Mouse (Mus musculus): ENCODE results near the gene Dennd5b. TPM values are rescaled to one million over a fixed set of nuclear protein-coding genes. Genes with fewer than 3 reads are reported as not detected.

The Dennd5b gene
- polyA plus RNA-seq, 1 experiment from 2014 or later = 11.3 TPM

DNA sequence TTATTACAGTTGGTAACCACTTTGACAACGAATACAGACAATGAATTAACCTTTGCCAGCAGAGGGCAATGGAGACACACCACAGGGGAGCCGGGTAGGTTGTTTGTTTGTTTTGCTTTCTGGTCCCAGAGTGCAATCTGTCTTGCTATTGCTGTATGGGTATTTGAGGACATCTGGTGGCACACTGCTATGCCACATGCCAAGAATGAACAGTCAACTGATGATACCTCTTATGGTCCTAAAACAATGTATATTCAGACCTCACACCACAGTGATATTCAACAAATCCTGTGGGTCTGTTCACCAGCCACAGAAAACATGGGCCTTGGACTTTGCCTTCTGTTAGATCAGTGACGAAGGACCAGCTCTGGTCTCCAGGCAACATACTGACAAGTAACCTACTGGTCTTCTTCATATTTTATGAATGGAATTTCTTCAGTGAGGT, 43.5 kb downstream of the Dennd5b start:
- no peaks in the 10 kb centered on the region for H3K4me1 ChIP-seq (ENCODE audit: control insufficient read depth in 2 of 2, insufficient read depth in 2 of 2, low read length in 2 of 2)
- H3K9ac ChIP-seq (ENCODE audit: low read length) = no peak overlapping the region
- H3K9me3 ChIP-seq (ENCODE audit: control insufficient read depth, low read length) = no peaks in the 10 kb centered on the region
- H3K27me3 ChIP-seq (ENCODE audit: control insufficient read depth, insufficient read depth, low read length) = no peaks in the 10 kb centered on the region
- 30% methylated on average over 3 of the region's 3 CpGs for WGBS
- H3K27ac ChIP-seq (replicated peaks in 1 of 2; ENCODE audit: control insufficient read depth in 1 of 2, insufficient read depth in 1 of 2, low read depth in 2 of 2, low read length in 2 of 2) = no peak overlapping the region
- no peak overlapping the region for H3K4me3 ChIP-seq (ENCODE audit: control insufficient read depth in 1 of 2, insufficient read depth in 1 of 2, low read depth in 1 of 2, low read length in 2 of 2)
- no peak for ATAC-seq (ENCODE audit: insufficient number of reproducible peaks, insufficient read depth, low FRiP score, low read depth)
- H3K36me3 ChIP-seq (ENCODE audit: control insufficient read depth, insufficient read depth, low read length) = peaks cover 11% of the 10 kb centered on the region; the same call in 1 of the 2 replicates
- H3K4me2 ChIP-seq (ENCODE audit: low read length) = no peak overlapping the region

- ATAC-seq (ENCODE audit: insufficient number of reproducible peaks, insufficient read depth, low FRiP score, low read depth) = no peak
- no peak overlapping the region for H3K4me2 ChIP-seq (ENCODE audit: low read length)
- no peak overlapping the region for H3K9ac ChIP-seq (ENCODE audit: low read length)
- peaks cover 7% of the 10 kb centered on the region; the same call in 1 of the 2 replicates for H3K36me3 ChIP-seq (ENCODE audit: control insufficient read depth, insufficient read depth, low read length)
- H3K4me1 ChIP-seq (ENCODE audit: control insufficient read depth in 2 of 2, insufficient read depth in 2 of 2, low read length in 2 of 2) = no peaks in the 10 kb centered on the region
- no peaks in the 10 kb centered on the region for H3K27me3 ChIP-seq (ENCODE audit: control insufficient read depth, insufficient read depth, low read length)
- 65% methylated on average over 2 of the region's 2 CpGs for WGBS
- H3K4me3 ChIP-seq (ENCODE audit: control insufficient read depth in 1 of 2, insufficient read depth in 1 of 2, low read depth in 1 of 2, low read length in 2 of 2) = no peak overlapping the region
- H3K9me3 ChIP-seq (ENCODE audit: control insufficient read depth, low read length) = no peaks in the 10 kb centered on the region
- no peak overlapping the region for H3K27ac ChIP-seq (replicated peaks in 1 of 2; ENCODE audit: control insufficient read depth in 1 of 2, insufficient read depth in 1 of 2, low read depth in 2 of 2, low read length in 2 of 2)
Observed at GRCm38 (mm10) chr6:149054780-149055179, 46.7 kb downstream of the Dennd5b start.

- no peak overlapping the region for H3K9ac ChIP-seq (ENCODE audit: low read length)
- WGBS = 79% methylated on average over 4 of the region's 4 CpGs
Observed at GRCm38 (mm10) chr6:149050978-149051723, 50.3 kb downstream of the Dennd5b start.

DNA sequence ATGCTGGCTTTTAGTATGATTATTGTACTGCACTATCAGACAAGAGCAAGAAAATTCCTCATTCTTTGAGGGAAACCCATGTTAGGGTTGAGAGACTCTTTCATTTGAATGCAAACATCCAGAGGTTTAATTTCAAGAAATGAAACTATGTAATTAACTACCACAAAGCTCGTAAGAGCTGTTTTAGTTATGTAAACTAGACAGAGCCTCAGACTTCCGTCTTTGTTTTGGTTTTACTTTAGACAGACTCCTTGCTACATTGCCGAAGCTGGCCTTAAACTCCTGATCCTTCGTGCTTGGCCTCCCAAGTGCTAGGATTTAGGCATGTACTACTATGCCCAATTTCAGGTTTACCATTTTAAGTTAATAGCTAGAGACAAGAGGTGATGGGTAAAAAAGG, 61.4 kb downstream of the Dennd5b start:
- no peaks in the 10 kb centered on the region for H3K9me3 ChIP-seq (ENCODE audit: control insufficient read depth, low read length)
- no peak overlapping the region for H3K4me3 ChIP-seq (ENCODE audit: control insufficient read depth in 1 of 2, insufficient read depth in 1 of 2, low read depth in 1 of 2, low read length in 2 of 2)
- no peak overlapping the region for H3K9ac ChIP-seq (ENCODE audit: low read length)
- H3K27me3 ChIP-seq (ENCODE audit: control insufficient read depth, insufficient read depth, low read length) = no peaks in the 10 kb centered on the region
- 86% methylated on average over 4 of the region's 4 CpGs for WGBS
- H3K27ac ChIP-seq (replicated peaks in 1 of 2; ENCODE audit: control insufficient read depth in 1 of 2, insufficient read depth in 1 of 2, low read depth in 2 of 2, low read length in 2 of 2) = no peak overlapping the region
- H3K36me3 ChIP-seq (ENCODE audit: control insufficient read depth, insufficient read depth, low read length) = peaks cover 22% of the 10 kb centered on the region
- H3K4me2 ChIP-seq (ENCODE audit: low read length) = no peak overlapping the region
- no peak for ATAC-seq (ENCODE audit: insufficient number of reproducible peaks, insufficient read depth, low FRiP score, low read depth)
- no peaks in the 10 kb centered on the region for H3K4me1 ChIP-seq (ENCODE audit: control insufficient read depth in 2 of 2, insufficient read depth in 2 of 2, low read length in 2 of 2)

More at GRCm38 (mm10) chr6:149050978-149051723, 50.3 kb downstream of the Dennd5b start:
- H3K4me2 ChIP-seq (ENCODE audit: low read length) = no peak overlapping the region
- H3K27me3 ChIP-seq (ENCODE audit: control insufficient read depth, insufficient read depth, low read length) = no peaks in the 10 kb centered on the region
- H3K36me3 ChIP-seq (ENCODE audit: control insufficient read depth, insufficient read depth, low read length) = peaks cover 7% of the 10 kb centered on the region; the same call in 1 of the 2 replicates
- no peak for ATAC-seq (ENCODE audit: insufficient number of reproducible peaks, insufficient read depth, low FRiP score, low read depth)
- no peak overlapping the region for H3K27ac ChIP-seq (replicated peaks in 1 of 2; ENCODE audit: control insufficient read depth in 1 of 2, insufficient read depth in 1 of 2, low read depth in 2 of 2, low read length in 2 of 2)
- no peak overlapping the region for H3K4me3 ChIP-seq (ENCODE audit: control insufficient read depth in 1 of 2, insufficient read depth in 1 of 2, low read depth in 1 of 2, low read length in 2 of 2)
- H3K4me1 ChIP-seq (ENCODE audit: control insufficient read depth in 2 of 2, insufficient read depth in 2 of 2, low read length in 2 of 2) = no peaks in the 10 kb centered on the region
- no peaks in the 10 kb centered on the region for H3K9me3 ChIP-seq (ENCODE audit: control insufficient read depth, low read length)

DNA sequence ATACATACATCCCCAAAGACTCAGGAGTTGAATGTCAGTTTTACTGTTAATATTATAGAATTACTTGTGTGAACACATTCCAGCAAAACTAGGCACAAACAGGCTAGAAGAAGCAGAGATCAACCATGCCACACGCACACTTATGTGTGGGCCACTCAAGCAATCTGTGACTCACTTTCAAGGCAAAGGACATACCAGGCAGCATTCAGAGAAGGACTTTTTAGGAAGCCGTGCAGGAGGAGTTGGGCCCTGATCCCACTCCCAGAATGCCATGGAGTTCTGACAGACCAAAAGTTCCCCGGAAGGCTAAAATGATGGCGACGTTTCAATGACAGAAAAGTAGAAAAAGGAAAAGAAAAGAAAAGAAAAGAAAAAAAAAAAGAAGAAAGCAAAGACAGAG, 69.3 kb downstream of the Dennd5b start:
- WGBS = 84% methylated on average over 5 of the region's 5 CpGs
- Histone ChIP-seq H3K27me3 (ENCODE audit: control insufficient read depth, insufficient read depth, low read length) (no peaks in the 10 kb centered on the region), H3K4me2 (ENCODE audit: low read length) (no peak overlapping the region), H3K36me3 (ENCODE audit: control insufficient read depth, insufficient read depth, low read length) (peaks cover 26% of the 10 kb centered on the region), H3K27ac (replicated peaks in 1 of 2; ENCODE audit: control insufficient read depth in 1 of 2, insufficient read depth in 1 of 2, low read depth in 2 of 2, low read length in 2 of 2) (no peak overlapping the region), H3K9me3 (ENCODE audit: control insufficient read depth, low read length) (no peaks in the 10 kb centered on the region), H3K9ac (ENCODE audit: low read length) (no peak overlapping the region), H3K4me1 (ENCODE audit: control insufficient read depth in 2 of 2, insufficient read depth in 2 of 2, low read length in 2 of 2) (no peaks in the 10 kb centered on the region), H3K4me3 (ENCODE audit: control insufficient read depth in 1 of 2, insufficient read depth in 1 of 2, low read depth in 1 of 2, low read length in 2 of 2) (no peak overlapping the region)
- ATAC-seq (ENCODE audit: insufficient number of reproducible peaks, insufficient read depth, low FRiP score, low read depth) = no peak

GRCm38 (mm10) chr6:149031377-149031776, 70.1 kb downstream of the Dennd5b start:
- no peak for ATAC-seq (ENCODE audit: insufficient number of reproducible peaks, insufficient read depth, low FRiP score, low read depth)
- H3K27ac ChIP-seq (replicated peaks in 1 of 2; ENCODE audit: control insufficient read depth in 1 of 2, insufficient read depth in 1 of 2, low read depth in 2 of 2, low read length in 2 of 2) = no peak overlapping the region
- no peaks in the 10 kb centered on the region for H3K27me3 ChIP-seq (ENCODE audit: control insufficient read depth, insufficient read depth, low read length)
- H3K4me2 ChIP-seq (ENCODE audit: low read length) = no peak overlapping the region
- no peaks in the 10 kb centered on the region for H3K9me3 ChIP-seq (ENCODE audit: control insufficient read depth, low read length)
- H3K36me3 ChIP-seq (ENCODE audit: control insufficient read depth, insufficient read depth, low read length) = peaks cover 34% of the 10 kb centered on the region
- no peak overlapping the region for H3K9ac ChIP-seq (ENCODE audit: low read length)
- H3K4me1 ChIP-seq (ENCODE audit: control insufficient read depth in 2 of 2, insufficient read depth in 2 of 2, low read length in 2 of 2) = no peaks in the 10 kb centered on the region
- no peak overlapping the region for H3K4me3 ChIP-seq (ENCODE audit: control insufficient read depth in 1 of 2, insufficient read depth in 1 of 2, low read depth in 1 of 2, low read length in 2 of 2)

DNA sequence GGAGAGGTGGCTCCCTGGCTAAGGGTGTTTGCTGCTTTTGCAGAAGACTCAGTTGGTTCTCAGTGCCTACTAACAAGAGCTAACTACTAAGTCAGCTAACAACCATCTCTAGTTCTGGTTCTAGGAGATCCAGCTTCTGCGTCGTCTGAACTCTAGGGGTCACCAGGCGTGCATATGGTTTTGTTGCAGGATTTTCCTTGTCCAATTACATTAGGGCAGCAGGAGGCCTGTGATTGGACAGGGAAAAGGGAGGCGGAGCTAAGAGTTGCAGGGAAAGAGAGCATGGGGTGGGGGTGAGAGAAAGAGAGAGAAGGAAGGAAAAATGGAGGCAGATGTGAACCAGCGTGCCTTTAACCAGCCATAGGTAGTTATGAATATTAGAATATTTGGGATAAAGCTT, 83.0 kb downstream of the Dennd5b start:
- 86% methylated on average over 5 of the region's 5 CpGs for WGBS
- Histone ChIP-seq H3K4me1 (ENCODE audit: control insufficient read depth in 2 of 2, insufficient read depth in 2 of 2, low read length in 2 of 2) (no peaks in the 10 kb centered on the region), H3K36me3 (ENCODE audit: control insufficient read depth, insufficient read depth, low read length) (peaks cover 69% of the 10 kb centered on the region), H3K9ac (ENCODE audit: low read length) (no peak overlapping the region), H3K4me2 (ENCODE audit: low read length) (no peak overlapping the region), H3K27ac (replicated peaks in 1 of 2; ENCODE audit: control insufficient read depth in 1 of 2, insufficient read depth in 1 of 2, low read depth in 2 of 2, low read length in 2 of 2) (no peak overlapping the region), H3K4me3 (ENCODE audit: control insufficient read depth in 1 of 2, insufficient read depth in 1 of 2, low read depth in 1 of 2, low read length in 2 of 2) (no peak overlapping the region), H3K27me3 (ENCODE audit: control insufficient read depth, insufficient read depth, low read length) (no peaks in the 10 kb centered on the region), H3K9me3 (ENCODE audit: control insufficient read depth, low read length) (no peaks in the 10 kb centered on the region)
- ATAC-seq (ENCODE audit: insufficient number of reproducible peaks, insufficient read depth, low FRiP score, low read depth) = no peak

- no peak for ATAC-seq (ENCODE audit: insufficient number of reproducible peaks, insufficient read depth, low FRiP score, low read depth)
Observed at GRCm38 (mm10) chr6:149010766-149011301, 90.6 kb downstream of the Dennd5b start.

More at GRCm38 (mm10) chr6:149010766-149011301, 90.6 kb downstream of the Dennd5b start:
- Histone ChIP-seq H3K4me2 (ENCODE audit: low read length) (no peak overlapping the region), H3K27me3 (ENCODE audit: control insufficient read depth, insufficient read depth, low read length) (no peaks in the 10 kb centered on the region), H3K9me3 (ENCODE audit: control insufficient read depth, low read length) (no peaks in the 10 kb centered on the region), H3K9ac (ENCODE audit: low read length) (no peak overlapping the region), H3K27ac (replicated peaks in 1 of 2; ENCODE audit: control insufficient read depth in 1 of 2, insufficient read depth in 1 of 2, low read depth in 2 of 2, low read length in 2 of 2) (no peak overlapping the region), H3K4me3 (ENCODE audit: control insufficient read depth in 1 of 2, insufficient read depth in 1 of 2, low read depth in 1 of 2, low read length in 2 of 2) (no peak overlapping the region), H3K36me3 (ENCODE audit: control insufficient read depth, insufficient read depth, low read length) (peaks cover 83% of the 10 kb centered on the region), H3K4me1 (ENCODE audit: control insufficient read depth in 2 of 2, insufficient read depth in 2 of 2, low read length in 2 of 2) (no peaks in the 10 kb centered on the region)
